Mouse (Mus musculus) kidney, postnatal 0 days (tissue): ENCODE measurements at regions not wholly inside any gene's neighbourhood (a gene's known extent, or its start where the extent isn't known, plus 50 kb on each side); places are given as distances from the start of the nearest gene placed in this dataset.
A peak's percentile ranks its signal among the peaks of the same experiment; 100 is the strongest.

Experiments used
- ATAC-seq: fragments of 200-750 bp; cut with Nextera tagmentation; replicated peaks from 2 replicates; pipeline ENCODE4 v1.8.0; 2017; ENCODE audit warnings: low read depth, moderate number of reproducible peaks, moderate TSS enrichment, moderate library complexity; ENCODE audit not compliant: low FRiP score
- DNase-seq: peaks from one replicate; pipeline ENCODE4 v3.0.0-alpha.2; 2016; ENCODE audit warnings: low spot score
- H3K27ac ChIP-seq: fragments of 300-500 bp; sonication (generic); 2 replicates; pipeline ENCODE4 v1.5.1; 2014; ENCODE audit warnings: mild to moderate bottlenecking
- H3K27me3 ChIP-seq: fragments of 300-500 bp; sonication (generic); 2 replicates; pipeline ENCODE4 v1.6.1; 2014; ENCODE audit warnings: low read length, mixed read lengths; ENCODE audit not compliant: insufficient read depth
- H3K36me3 ChIP-seq: fragments of 300-500 bp; sonication (generic); 2 replicates; pipeline ENCODE4 v1.6.1; 2014; ENCODE audit warnings: low read length, mixed read lengths; ENCODE audit not compliant: insufficient read depth
- H3K4me1 ChIP-seq: fragments of 300-500 bp; sonication (generic); replicated peaks from 2 replicates; pipeline ENCODE4 v1.6.1; 2014; ENCODE audit warnings: antibody characterized with exemption, low read length, mixed read lengths; ENCODE audit not compliant: insufficient read depth
- H3K4me2 ChIP-seq: fragments of 300-500 bp; sonication (generic); 2 replicates; pipeline ENCODE4 v1.6.1; 2014; ENCODE audit warnings: mild to moderate bottlenecking, low read length, moderate library complexity, mixed read lengths
- H3K4me3 ChIP-seq: fragments of 300-500 bp; sonication (generic); replicated peaks from 2 replicates; pipeline ENCODE4 v1.5.1; 2014; ENCODE audit warnings: low read depth, low read length
- H3K9ac ChIP-seq: fragments of 300-500 bp; sonication (generic); 2 replicates; pipeline ENCODE4 v1.6.1; 2014; ENCODE audit warnings: low read depth, low read length
- H3K9me3 ChIP-seq: fragments of 300-500 bp; sonication (generic); replicated peaks from 2 replicates; pipeline ENCODE4 v1.6.1; 2016; ENCODE audit warnings: low read length, inconsistent platforms, mixed read lengths
- CTCF ChIP-seq: IDR thresholded peaks from 2 replicates; pipeline ENCODE4 v1.5.1; 2016; ENCODE audit warnings: antibody characterized with exemption, low read depth, mild to moderate bottlenecking, moderate library complexity
- WGBS: fragments of 180-500 bp; shearing (Covaris S2); extraction: QIAGEN DNeasy Blood & Tissue Kit; methylation state at CpG from one replicate; pipeline ENCODE4 v1.1.7; 2014; 5-methylcytosine and 5-hydroxymethylcytosine counted together

DNA sequence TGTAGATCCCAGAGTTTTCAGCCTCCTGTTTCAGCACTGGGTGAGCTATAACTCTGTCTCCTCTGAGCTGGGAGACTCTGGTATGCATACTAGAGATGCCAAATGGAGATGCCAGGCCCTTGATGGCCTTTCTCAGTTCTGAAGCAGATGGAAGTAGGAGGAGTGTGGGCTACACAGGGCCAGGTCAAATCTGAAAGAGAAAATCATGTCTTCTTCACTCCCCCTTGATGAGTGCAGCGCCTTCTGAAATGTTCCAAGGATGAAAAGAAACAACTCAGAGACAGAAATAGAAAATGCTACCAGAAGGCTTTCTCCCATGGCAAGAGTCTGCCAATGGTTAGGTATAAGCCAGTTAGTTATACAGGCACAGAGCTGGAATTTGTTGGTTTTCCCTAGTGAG lies 652.0 kb downstream of the Rnf144a start:
- Histone ChIP-seq H3K9ac (no peak overlapping the region), H3K4me2 (no peak overlapping the region), H3K4me3 (no peak overlapping the region), H3K4me1 (no peaks in the 10 kb centered on the region), H3K27me3 (no peaks in the 10 kb centered on the region), H3K9me3 (no peaks in the 10 kb centered on the region; the same call in 1 of the 2 replicates), H3K27ac (no peak overlapping the region), H3K36me3 (no peaks in the 10 kb centered on the region)
- no peak for DNase-seq
- WGBS, result 97% methylated on average over 1 of the region's 1 CpGs
- ATAC-seq, result no peak
- no peak for TF ChIP-seq CTCF

DNA sequence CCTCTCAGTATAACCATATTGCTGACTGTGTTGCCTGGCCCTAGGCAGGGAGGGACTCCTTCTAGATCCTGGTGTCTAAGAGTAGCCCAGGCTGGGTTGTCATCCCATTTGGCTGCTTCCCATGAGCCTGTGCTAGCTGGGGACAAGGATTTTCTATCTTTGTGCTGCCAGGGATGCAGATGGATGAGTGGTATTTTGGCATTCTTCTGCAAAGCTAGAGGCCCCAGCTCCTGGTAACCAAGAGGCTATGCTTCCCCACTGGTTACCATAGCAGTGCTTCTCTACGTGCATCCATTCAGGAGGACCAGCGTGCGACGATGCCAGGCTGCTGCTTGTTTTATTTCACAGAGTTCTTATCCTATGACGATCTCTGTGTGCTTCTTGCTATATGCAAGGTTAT lies 658.0 kb downstream of the Rnf144a start:
- Histone ChIP-seq H3K9me3 (no peaks in the 10 kb centered on the region; the same call in 1 of the 2 replicates), H3K36me3 (no peaks in the 10 kb centered on the region), H3K9ac (no peak overlapping the region), H3K27me3 (no peaks in the 10 kb centered on the region), H3K4me2 (no peak overlapping the region), H3K4me3 (no peak overlapping the region), H3K27ac (no peak overlapping the region), H3K4me1 (no peaks in the 10 kb centered on the region)
- ATAC-seq, result no peak
- no peak for DNase-seq
- WGBS, result 77% methylated on average over 5 of the region's 5 CpGs
- no peak for TF ChIP-seq CTCF

DNA sequence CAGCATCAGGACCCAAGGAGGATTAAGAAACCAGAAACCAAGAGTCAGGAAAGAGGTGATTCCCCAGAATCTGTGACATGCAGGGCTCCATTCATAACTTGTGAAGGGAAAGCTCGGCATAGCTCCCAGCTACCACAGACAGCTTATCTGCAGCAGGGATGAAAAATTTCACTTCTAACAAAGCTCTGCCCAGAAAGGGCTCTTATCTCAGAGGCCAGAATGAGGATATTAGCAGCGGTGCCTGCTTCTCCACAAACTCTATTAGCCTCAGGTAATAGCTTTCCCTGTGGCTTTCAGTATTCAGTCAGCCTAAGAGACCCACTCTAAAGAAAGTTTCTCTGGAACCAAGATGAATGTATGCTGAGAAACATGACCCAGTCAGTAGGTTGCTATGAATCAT lies 636.9 kb upstream of the Id2 start:
- Histone ChIP-seq H3K27me3 (no peaks in the 10 kb centered on the region), H3K27ac (no peak overlapping the region), H3K9me3 (no peaks in the 10 kb centered on the region), H3K9ac (no peak overlapping the region), H3K36me3 (no peaks in the 10 kb centered on the region), H3K4me3 (no peak overlapping the region), H3K4me2 (no peak overlapping the region), H3K4me1 (no peaks in the 10 kb centered on the region)
- DNase-seq (no peak), ATAC-seq (no peak)
- no peak for TF ChIP-seq CTCF
- 71% methylated on average over 2 of the region's 2 CpGs for WGBS

DNA sequence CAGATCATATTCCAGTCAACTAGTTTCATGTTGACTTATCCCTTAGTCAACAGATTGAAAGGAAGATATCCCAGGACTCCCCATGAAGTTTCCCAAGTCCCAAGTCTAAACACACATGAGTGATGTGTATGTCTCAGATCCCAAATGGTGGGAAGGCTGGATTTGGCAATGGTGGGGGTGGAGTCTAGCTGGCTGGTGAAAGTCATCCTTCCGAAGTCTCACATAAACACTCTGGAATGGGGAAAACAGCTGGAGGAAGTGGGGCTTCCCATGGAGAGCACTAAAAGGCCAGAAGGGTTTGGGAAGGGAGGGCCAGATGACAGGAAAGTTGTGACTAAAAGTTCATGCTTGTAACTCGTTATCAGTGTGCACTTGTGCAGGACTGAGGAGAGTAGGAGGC lies 628.8 kb upstream of the Id2 start:
- no peaks in the 10 kb centered on the region for H3K36me3 ChIP-seq
- 26% methylated on average over 2 of the region's 2 CpGs for WGBS
- DNase-seq (no peak), ATAC-seq (no peak)
- H3K4me1 ChIP-seq, result no peaks in the 10 kb centered on the region
- no peak overlapping the region for H3K4me3 ChIP-seq
- H3K9ac ChIP-seq, result no peak overlapping the region
- H3K27ac ChIP-seq, result no peak overlapping the region
- TF ChIP-seq CTCF, result no peak
- H3K27me3 ChIP-seq, result no peaks in the 10 kb centered on the region
- H3K9me3 ChIP-seq, result no peaks in the 10 kb centered on the region
- H3K4me2 ChIP-seq, result no peak overlapping the region

DNA sequence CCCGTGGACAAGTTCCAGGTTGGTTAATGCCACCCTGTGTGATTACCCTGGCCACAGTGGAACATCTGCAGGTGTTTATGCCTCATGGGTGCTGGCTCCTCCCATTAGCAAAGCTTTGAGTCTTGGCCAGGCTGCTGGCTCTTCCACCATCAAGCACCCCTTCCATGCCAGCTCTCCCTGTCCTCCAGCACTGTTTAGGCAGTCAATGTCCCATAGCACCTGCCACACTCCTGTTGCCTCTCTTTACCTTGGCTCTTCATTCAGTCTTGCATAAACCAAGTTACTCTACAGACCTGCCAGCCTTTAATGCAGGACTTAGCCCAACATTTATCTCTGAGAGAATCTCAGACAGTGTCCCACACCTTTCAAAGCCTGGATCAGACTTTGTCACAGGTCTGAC lies 614.2 kb upstream of the Id2 start:
- Histone ChIP-seq H3K27ac (no peak overlapping the region), H3K36me3 (no peaks in the 10 kb centered on the region), H3K4me3 (no peak overlapping the region), H3K9ac (no peak overlapping the region), H3K27me3 (no peaks in the 10 kb centered on the region), H3K4me2 (no peak overlapping the region), H3K4me1 (no peaks in the 10 kb centered on the region), H3K9me3 (no peaks in the 10 kb centered on the region)
- no peak for TF ChIP-seq CTCF
- ATAC-seq (no peak), DNase-seq (no peak)
- WGBS, result 96% methylated on average over 1 of the region's 1 CpGs

DNA sequence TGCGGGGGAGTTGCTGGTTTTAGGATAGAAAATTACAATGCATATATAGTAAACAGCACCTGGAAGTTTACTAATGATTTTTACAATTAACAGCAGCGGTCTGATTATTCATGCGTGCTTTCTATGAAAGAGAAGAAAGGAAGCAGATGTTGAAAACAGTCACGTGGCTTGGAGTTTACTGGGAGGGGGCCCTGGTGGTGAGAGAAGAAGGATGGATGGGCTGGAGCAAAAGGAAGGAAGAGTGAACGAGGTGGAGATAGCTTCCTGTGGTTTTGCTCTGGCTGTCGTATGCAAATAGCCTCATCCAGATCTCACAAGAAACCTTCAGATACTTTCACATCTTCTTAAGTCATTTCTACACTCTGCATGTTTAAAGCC lies 606.1 kb upstream of the Id2 start:
- peak overlapping the region; percentile 52 for H3K4me2 ChIP-seq
- no peak overlapping the region for H3K27ac ChIP-seq
- peak overlapping the region; percentile 17; the same call in 1 of the 2 replicates for H3K4me3 ChIP-seq
- 16% methylated on average over 6 of the region's 6 CpGs for WGBS
- H3K36me3 ChIP-seq, result no peaks in the 10 kb centered on the region
- H3K27me3 ChIP-seq, result no peaks in the 10 kb centered on the region
- H3K9ac ChIP-seq, result 0 out of 2 replicates have a peak overlapping the region, but pooled peaks have one; percentile 18
- DNase-seq, result peak; percentile 1
- ATAC-seq, result no peak
- TF ChIP-seq CTCF, result no peak
- no peaks in the 10 kb centered on the region for H3K9me3 ChIP-seq
- no peaks in the 10 kb centered on the region for H3K4me1 ChIP-seq
